Mouse (Mus musculus): ENCODE measurements around the gene Fbxw8.

- TF ChIP-seq CTCF (IDR thresholded peaks at IDR 0.05; ENCODE audit: low read depth), result no peak
- TF ChIP-seq EP300 (optimal IDR thresholded peaks at IDR 0.05), result no peak
Measured at GRCm38 (mm10) chr5:118033740-118034139, 121.5 kb downstream of the Fbxw8 start.

All from stomach, postnatal 0 days (tissue).